Mouse (Mus musculus): ENCODE measurements at regions not wholly inside any gene's neighbourhood (a gene's known extent, or its start where the extent isn't known, plus 50 kb on each side); places are given as distances from the start of the nearest gene placed in this dataset.

GRCm38 (mm10) chr1:169139184-169139486, 392.1 kb downstream of the Nuf2 start:
- Histone ChIP-seq H3K4me1 (ENCODE audit: control insufficient read depth, insufficient read depth, low read length) (no peaks in the 10 kb centered on the region), H3K4me3 (ENCODE audit: insufficient read depth, low read length) (no peak overlapping the region), H3K27ac (ENCODE audit: insufficient read depth, low read depth, low read length) (no peak overlapping the region)
- TF ChIP-seq POLR2A (IDR thresholded peaks at IDR 0.05; ENCODE audit: borderline replicate concordance, low read depth, low read length) (no peak), CTCF (IDR thresholded peaks at IDR 0.05; ENCODE audit: low read depth, low read length) (no peak)

- Histone ChIP-seq H3K4me1 (ENCODE audit: control insufficient read depth, insufficient read depth, low read length) (no peaks in the 10 kb centered on the region), H3K4me3 (ENCODE audit: insufficient read depth, low read length) (no peak overlapping the region)
Measured at GRCm38 (mm10) chr1:169138404-169139183, 392.7 kb downstream of the Nuf2 start.

GRCm38 (mm10) chr1:169135542-169135941, 395.7 kb downstream of the Nuf2 start:
- Histone ChIP-seq H3K27ac (ENCODE audit: insufficient read depth, low read depth, low read length) (no peak overlapping the region), H3K4me1 (ENCODE audit: control insufficient read depth, insufficient read depth, low read length) (no peaks in the 10 kb centered on the region), H3K4me3 (ENCODE audit: insufficient read depth, low read length) (no peak overlapping the region)
- TF ChIP-seq CTCF (IDR thresholded peaks at IDR 0.05; ENCODE audit: low read depth, low read length): no peak

More at GRCm38 (mm10) chr1:169138404-169139183, 392.7 kb downstream of the Nuf2 start:
- TF ChIP-seq POLR2A (IDR thresholded peaks at IDR 0.05; ENCODE audit: borderline replicate concordance, low read depth, low read length): no peak
- no peak for TF ChIP-seq CTCF (IDR thresholded peaks at IDR 0.05; ENCODE audit: low read depth, low read length)
- H3K27ac ChIP-seq (ENCODE audit: insufficient read depth, low read depth, low read length): no peak overlapping the region

GRCm38 (mm10) chr1:169103669-169104068, 427.6 kb downstream of the Nuf2 start:
- no peak overlapping the region for H3K27ac ChIP-seq (ENCODE audit: insufficient read depth, low read depth, low read length)
- no peak overlapping the region for H3K4me3 ChIP-seq (ENCODE audit: insufficient read depth, low read length)
- no peaks in the 10 kb centered on the region for H3K4me1 ChIP-seq (ENCODE audit: control insufficient read depth, insufficient read depth, low read length)
- TF ChIP-seq POLR2A (IDR thresholded peaks at IDR 0.05; ENCODE audit: borderline replicate concordance, low read depth, low read length) (no peak), CTCF (IDR thresholded peaks at IDR 0.05; ENCODE audit: low read depth, low read length) (no peak)

- Histone ChIP-seq H3K4me1 (ENCODE audit: control insufficient read depth, insufficient read depth, low read length) (no peaks in the 10 kb centered on the region), H3K4me3 (ENCODE audit: insufficient read depth, low read length) (no peak overlapping the region), H3K27ac (ENCODE audit: insufficient read depth, low read depth, low read length) (no peak overlapping the region)
- TF ChIP-seq POLR2A (IDR thresholded peaks at IDR 0.05; ENCODE audit: borderline replicate concordance, low read depth, low read length) (no peak), CTCF (IDR thresholded peaks at IDR 0.05; ENCODE audit: low read depth, low read length) (no peak)
Measured at GRCm38 (mm10) chr1:169103113-169103512, 428.2 kb downstream of the Nuf2 start.

- TF ChIP-seq CTCF (IDR thresholded peaks at IDR 0.05; ENCODE audit: low read depth, low read length): no peak
- no peak for TF ChIP-seq POLR2A (IDR thresholded peaks at IDR 0.05; ENCODE audit: borderline replicate concordance, low read depth, low read length)
- H3K27ac ChIP-seq (ENCODE audit: insufficient read depth, low read depth, low read length): no peak overlapping the region
- H3K4me1 ChIP-seq (ENCODE audit: control insufficient read depth, insufficient read depth, low read length): no peaks in the 10 kb centered on the region
- H3K4me3 ChIP-seq (ENCODE audit: insufficient read depth, low read length): no peak overlapping the region
Measured at GRCm38 (mm10) chr1:169099221-169099620, 432.0 kb downstream of the Nuf2 start.

GRCm38 (mm10) chr1:169096737-169097136, 434.5 kb downstream of the Nuf2 start:
- no peak overlapping the region for H3K4me3 ChIP-seq (ENCODE audit: insufficient read depth, low read length)
- H3K4me1 ChIP-seq (ENCODE audit: control insufficient read depth, insufficient read depth, low read length): no peaks in the 10 kb centered on the region
- H3K27ac ChIP-seq (ENCODE audit: insufficient read depth, low read depth, low read length): no peak overlapping the region
- no peak for TF ChIP-seq POLR2A (IDR thresholded peaks at IDR 0.05; ENCODE audit: borderline replicate concordance, low read depth, low read length)
- TF ChIP-seq CTCF (IDR thresholded peaks at IDR 0.05; ENCODE audit: low read depth, low read length): no peak

- Histone ChIP-seq H3K27ac (ENCODE audit: insufficient read depth, low read depth, low read length) (no peak overlapping the region), H3K4me3 (ENCODE audit: insufficient read depth, low read length) (no peak overlapping the region), H3K4me1 (ENCODE audit: control insufficient read depth, insufficient read depth, low read length) (no peaks in the 10 kb centered on the region)
- TF ChIP-seq CTCF (IDR thresholded peaks at IDR 0.05; ENCODE audit: low read depth, low read length) (no peak), POLR2A (IDR thresholded peaks at IDR 0.05; ENCODE audit: borderline replicate concordance, low read depth, low read length) (no peak)
Measured at GRCm38 (mm10) chr1:169093602-169094354, 437.5 kb downstream of the Nuf2 start.

- TF ChIP-seq CTCF (IDR thresholded peaks at IDR 0.05; ENCODE audit: low read depth, low read length) (no peak), POLR2A (IDR thresholded peaks at IDR 0.05; ENCODE audit: borderline replicate concordance, low read depth, low read length) (no peak)
- H3K4me1 ChIP-seq (ENCODE audit: control insufficient read depth, insufficient read depth, low read length): no peaks in the 10 kb centered on the region
- H3K4me3 ChIP-seq (ENCODE audit: insufficient read depth, low read length): no peak overlapping the region
- H3K27ac ChIP-seq (ENCODE audit: insufficient read depth, low read depth, low read length): no peak overlapping the region
Measured at GRCm38 (mm10) chr1:169086032-169086431, 445.2 kb downstream of the Nuf2 start.

GRCm38 (mm10) chr1:169080686-169081085, 450.6 kb downstream of the Nuf2 start:
- Histone ChIP-seq H3K27ac (ENCODE audit: insufficient read depth, low read depth, low read length) (no peak overlapping the region), H3K4me3 (ENCODE audit: insufficient read depth, low read length) (no peak overlapping the region), H3K4me1 (ENCODE audit: control insufficient read depth, insufficient read depth, low read length) (no peaks in the 10 kb centered on the region)
- TF ChIP-seq CTCF (IDR thresholded peaks at IDR 0.05; ENCODE audit: low read depth, low read length): no peak
- TF ChIP-seq POLR2A (IDR thresholded peaks at IDR 0.05; ENCODE audit: borderline replicate concordance, low read depth, low read length): no peak
